Mouse (Mus musculus) MEL-GATA-1-ER (cell line): Measurements from ENCODE around the gene Gm35549.
"Not testable (repeated sequence)": the region's sequence is repeated elsewhere in the genome, so short reads cannot be mapped to it uniquely, and the experiment has no call there.

Source experiments
- DNase-seq: peaks from one replicate; pipeline ENCODE4 v3.0.0-alpha.2; 2012; ENCODE audit warnings: low read depth; ENCODE audit errors: extremely low read depth

The Gm35549 gene

DNA sequence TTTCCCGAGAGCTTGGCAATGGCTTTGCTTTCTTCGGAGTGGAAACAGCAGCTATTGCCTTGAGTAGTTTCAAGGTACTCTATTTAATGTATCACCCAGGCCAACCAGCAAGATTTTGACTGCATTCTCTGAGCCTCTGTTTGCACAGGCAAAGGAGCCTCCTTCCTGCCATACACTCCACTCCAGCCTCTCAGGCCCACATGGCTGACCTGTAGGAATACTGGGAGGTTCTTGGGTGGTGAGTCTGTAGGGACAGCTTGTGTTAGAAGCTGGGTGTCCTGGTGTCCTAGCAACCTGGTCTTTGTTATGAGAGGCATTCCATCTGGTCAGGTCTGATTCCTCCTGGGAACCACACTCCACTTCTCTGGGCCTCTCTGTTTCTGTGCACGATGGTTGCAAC is at the start of gene Gm35549:
Gene Gm35549, minus strand, starts transcription at position 276 of the 400 bp plus-strand sequence.
- DNase-seq: no peak

DNA sequence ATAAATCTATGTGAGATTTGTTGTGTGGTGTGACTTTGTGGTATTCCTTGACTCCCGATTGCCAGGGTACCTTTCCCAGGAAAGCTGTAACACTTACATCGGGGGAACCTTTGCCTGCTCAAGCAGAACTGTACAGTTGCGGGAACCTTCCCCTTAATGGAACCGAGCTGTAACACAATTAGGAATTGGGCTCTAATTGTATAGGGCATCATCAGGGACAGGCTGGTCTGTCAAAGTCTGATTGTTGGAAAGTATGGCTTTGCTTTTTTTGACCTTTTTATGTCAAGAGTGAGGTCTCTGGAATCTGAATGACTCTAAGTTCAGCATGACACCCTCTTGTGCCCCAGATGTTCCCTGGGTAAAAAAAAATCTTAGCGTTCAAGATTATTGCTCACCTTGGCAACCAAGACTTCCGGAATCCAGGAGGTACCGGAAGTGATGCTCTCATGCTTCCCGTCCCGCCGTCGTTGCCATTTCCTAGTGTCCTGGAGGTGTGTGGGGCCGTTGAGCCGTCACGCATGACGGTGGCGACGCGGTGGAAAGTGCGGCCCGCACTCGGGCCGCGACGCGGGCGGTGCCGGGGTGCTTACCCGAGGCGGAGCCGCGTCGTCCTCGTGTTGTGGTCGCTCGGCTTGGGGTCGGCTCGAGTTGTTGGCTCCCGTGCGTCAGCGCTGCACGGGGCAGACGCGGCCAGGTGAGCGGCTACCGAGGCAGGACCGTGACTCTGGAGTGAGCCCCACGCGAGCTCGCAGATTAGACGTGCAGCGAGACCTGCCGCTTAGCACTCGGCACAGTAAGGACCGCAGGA is 42.7 kb upstream of the Gm35549 start:
- DNase-seq: no peak

DNA sequence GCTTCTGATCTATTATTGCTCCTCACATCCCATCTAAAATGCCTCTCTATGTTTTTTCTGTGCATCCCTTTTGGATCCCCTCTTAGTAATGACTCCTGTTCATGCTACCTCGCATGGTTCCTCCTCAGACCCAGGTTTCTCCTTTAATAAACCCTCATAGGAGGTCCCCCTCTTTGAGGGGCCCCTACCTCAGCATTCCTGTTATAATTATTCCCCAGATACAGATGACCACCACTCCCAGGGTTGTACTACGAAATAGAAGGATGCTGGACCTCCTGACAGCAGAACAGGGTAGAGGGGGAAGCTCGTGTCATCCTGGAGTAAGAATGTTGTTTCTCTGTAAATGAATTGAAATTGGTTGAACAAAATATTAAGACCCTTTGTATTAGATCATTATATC is 41.5 kb upstream of the Gm35549 start, which contains the start of gene Zkscan7:
Gene Zkscan7, plus strand, starts transcription at position 301 of the 400 bp plus-strand sequence.
- DNase-seq: no peak

DNA sequence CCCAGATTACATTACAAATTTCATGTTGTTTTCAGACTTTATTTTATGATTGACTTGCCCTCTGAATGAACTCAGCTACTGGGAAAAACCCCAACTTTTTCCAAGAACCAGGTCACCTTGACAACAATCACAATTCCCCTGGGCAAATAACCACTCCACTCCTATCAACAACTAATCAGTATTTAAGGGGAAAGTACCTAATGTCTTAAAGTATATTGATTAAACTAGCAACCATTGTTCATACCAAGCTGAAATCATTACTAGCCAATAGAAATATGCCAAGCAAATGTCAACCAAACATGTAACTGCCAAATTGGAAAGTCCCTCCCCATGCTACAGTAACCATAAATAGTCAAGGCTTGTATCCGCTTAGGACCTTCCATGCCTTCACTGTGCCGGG is 31.3 kb upstream of the Gm35549 start:
- DNase-seq: no peak

DNA sequence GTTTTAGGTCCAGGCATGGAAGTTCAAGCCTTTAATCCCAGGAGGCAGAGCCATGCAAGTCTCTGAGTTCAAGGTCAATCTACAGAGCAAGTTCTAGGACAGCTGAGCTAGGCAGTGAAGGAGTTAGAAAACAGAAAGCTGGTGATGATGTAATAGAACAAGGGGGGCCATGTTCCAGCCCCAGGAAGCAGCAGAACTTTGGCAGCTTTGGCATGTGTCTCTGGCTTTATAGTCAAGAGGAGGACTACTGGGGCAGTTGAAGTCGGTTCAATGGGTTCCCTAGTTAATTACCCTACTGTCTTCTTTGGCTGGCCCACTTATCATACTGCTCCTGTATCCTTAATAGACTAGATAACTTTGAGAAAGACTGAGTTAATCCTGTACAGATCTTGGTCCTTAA is 30.8 kb upstream of the Gm35549 start:
- no peak for DNase-seq

DNA sequence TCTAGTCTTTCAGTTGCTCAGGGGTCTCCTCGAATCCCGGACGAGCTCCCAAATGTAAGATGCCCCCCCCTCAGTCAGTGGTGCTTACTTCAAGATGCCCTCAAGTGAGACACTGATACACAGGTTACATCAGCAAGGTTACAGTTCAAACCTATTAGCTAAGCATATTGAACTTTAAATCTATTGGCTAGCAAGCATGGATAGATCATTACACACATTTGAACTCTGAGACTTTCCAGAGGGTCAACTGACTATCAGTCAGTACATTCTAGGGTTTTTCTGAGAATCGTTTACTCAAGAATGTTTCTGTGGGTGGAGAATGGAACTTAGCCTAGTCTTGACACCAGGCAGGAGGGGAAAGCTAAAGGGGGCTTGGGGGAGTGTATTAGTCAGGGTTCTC is 28.8 kb upstream of the Gm35549 start:
- DNase-seq: no peak

DNA sequence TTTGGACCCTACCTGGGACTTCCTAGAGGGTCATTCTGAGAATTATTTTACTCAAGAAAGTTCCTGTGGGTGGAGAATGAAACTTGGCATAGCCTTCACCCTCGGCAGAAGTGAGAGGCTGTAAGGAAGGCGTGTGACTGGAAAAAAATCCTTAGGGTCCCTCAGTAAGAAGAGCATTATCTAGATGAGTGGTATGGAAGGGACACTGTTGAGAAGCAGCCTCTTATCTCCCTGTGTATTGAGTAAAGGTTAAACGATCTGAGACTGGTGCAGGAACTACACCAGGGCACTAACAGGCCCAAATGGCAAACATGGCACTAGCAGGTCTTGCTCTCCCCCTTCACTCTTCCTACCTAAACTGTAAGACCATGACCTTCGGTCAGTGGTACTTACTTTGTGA is 22.4 kb upstream of the Gm35549 start:
- DNase-seq: no peak

DNA sequence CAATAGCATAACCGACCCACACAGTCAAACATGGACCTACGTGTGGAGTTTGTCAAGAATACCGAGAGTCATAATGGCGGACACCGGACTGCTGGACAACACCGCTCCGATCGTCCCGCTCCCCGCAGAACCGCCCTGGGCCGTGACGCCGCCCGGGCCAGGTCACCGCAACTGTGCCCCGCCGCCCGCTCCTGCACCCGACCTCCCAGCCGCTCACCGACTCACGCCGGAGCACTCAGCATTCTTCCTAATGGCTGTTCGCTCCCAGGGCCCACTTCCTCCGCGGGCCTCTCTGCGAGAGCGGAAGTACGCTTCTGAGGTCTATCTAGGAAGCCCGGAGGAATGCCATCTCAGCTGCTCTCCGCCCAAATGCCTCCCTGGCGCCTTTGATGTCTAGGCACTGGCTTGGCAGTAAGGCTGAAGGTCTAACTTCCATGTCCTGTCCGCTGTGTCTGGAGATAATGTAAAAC is 21.9 kb upstream of the Gm35549 start, which contains the start of gene Zfp445:
Gene Zfp445, minus strand, starts transcription at position 310 of the 470 bp plus-strand sequence.
- peak; percentile 79 for DNase-seq

DNA sequence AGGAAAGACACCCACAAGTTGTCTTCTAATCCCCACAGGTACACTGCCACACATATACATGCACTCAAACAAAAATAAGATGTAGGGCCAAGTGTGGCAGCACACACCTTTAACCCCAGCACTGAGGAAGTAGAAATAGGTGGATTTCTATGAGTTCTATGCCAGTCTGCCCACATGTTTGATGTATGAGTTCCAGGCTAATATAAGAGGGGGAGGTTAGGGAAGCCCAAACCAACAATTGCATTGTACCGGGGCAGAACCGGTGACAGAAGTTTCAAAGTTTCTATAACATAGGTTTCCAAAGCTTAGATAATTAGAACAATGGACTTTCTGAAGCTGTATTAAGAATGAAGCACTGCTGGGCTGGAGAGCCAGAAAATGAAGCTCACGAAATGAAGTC is 21.0 kb upstream of the Gm35549 start:
- no peak for DNase-seq

DNA sequence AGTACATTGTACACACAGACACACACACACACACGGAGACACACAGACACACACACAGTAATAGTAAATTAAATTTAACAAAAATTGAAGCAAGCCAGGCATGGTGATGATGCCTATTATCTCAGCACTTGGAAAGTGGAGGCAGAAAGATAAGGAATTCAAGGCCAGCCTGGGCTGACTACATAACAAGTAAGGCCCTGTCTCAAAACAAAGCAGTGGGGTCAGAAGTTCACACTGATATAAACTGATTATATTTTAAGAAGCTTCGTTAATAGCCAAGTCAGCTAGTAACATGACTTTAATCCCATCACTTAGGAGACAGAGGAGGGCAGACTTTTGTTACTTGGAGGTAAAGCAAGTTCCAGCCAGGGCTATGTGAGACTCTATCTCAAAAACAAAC is 19.9 kb upstream of the Gm35549 start:
- no peak for DNase-seq

DNA sequence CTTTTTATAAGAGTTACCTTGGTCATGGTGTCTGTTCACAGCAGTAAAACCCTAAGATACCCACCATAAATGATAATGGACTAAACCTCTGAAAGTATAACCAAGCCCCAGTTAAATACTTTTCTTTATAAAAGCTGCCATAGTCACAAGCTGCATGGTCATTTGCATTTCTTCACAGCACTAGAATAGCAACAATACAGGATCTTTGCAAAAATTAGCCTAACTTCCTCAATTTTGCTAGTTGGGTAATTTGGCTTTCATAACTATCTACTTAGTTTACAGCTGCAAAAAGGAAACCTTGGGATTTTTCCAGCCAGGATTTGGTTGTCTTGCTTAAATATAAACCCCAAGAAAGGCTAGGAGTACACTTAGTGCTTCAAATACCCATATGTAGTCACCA is 16.9 kb upstream of the Gm35549 start:
- peak; percentile 33 for DNase-seq

DNA sequence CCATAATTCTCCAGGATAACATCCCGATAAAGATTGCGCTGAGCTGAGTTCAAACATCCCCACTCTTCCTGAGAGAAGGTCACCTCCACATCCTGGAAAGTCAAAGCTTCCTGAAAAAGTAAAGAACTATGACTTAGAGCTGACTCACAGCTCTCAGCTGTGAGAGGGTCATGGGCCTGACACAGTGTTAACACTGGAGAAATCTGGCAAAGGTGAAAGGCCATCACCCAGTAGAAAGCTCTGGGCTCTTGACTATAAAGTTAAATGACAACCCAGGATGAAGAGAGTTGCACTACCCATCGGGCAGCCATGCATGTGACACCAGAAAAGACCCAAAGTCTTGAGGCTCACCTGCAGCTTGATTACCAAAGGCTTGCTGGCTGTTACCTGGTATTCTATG is 12.9 kb upstream of the Gm35549 start:
- no peak for DNase-seq

DNA sequence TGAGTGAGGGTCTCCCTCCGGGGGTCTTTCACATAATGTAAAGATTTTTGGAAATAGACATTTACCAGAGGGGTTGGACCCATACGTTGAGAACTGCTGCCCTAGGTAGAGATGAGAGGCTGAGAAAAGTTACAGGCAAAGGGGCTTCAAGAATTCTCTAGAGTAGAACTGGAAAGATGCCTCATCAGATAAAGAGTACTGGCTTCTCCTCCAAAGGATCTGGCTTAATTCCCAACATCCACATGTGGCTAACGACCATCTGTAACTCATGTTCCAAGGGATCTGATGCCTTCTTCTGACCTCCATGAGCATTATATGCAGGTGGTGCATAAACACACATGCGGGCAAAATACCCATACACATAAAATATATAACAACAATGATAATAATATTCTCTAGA is 11.8 kb upstream of the Gm35549 start:
- DNase-seq: no peak

DNA sequence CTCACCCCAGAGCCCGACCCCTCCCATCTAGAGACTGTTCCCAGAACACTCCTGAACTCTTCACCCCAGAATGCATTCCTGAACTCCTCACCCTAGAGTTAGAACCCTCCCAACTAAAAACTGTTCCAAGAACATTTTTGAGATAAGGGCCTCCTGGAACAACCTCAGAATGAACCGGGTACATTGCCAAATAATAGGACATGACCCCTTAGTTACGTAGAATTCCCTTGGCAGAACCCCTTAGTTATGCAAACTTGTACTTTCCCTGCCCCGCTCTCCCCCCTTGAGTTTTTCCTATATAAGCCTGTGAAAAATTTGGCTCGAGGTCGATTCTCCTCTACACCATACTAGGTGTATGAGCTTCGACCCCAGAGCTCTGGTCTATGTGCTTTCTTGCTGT is 11.3 kb upstream of the Gm35549 start:
- not testable (repeated sequence) for DNase-seq

DNA sequence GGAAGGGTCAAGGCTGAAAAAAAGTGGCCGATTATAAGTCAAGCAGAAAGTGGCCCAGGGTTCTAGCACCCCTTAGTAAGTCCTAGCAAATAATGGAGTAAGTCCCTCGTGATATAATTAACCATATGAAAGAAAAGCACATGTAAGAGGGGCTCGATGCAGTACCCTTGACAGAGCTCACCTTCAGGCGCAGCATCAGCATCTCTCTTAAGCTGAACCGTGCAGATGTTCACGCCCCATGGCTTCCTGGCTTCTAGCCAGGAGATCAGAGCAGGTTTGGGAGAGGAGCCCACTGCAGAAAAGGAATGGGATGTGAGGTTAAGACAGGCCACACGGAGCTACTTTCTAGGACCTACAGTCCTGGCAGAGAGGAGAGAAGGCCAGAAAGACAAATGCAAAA is 10.7 kb upstream of the Gm35549 start:
- DNase-seq: no peak

DNA sequence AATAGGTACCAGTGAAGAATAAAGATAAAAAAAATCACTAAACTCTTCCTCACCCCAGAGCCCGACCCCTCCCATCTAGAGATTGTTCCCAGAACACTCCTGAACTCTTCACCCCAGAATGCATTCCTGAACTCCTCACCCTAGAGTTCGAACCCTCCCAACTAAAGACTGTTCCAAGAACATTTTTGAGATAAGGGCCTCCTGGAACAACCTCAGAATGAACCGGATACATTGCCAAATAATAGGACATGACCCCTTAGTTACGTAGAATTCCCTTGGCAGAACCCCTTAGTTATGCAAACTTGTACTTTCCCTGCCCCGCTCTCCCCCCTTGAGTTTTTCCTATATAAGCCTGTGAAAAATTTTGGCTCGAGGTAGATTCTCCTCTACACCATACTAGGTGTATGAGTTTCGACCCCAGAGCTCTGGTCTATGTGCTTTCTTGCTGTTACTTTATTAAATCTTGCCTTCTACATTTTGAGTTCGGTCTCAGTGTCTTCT is 4.0 kb upstream of the Gm35549 start:
- not testable (repeated sequence) for DNase-seq

DNA sequence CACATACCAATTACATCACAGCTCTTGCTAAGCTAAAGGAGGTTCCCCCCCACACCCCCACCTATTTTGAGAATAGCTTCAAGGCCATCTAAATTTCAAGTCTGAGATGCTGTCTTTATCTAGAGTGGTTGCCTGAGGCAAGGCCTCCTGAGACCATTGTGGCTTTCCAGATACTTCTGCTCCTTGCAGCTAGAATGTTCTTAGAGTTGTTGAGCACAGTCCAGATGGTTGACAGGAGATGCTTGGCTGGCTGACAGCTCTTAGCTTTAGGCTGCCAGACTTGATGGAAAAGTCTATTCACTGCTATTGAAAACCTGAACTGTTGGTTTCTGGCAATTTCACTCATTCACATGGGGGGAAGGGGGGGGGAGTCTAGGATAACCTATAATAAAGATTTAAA is 2.3 kb upstream of the Gm35549 start:
- no peak for DNase-seq

DNA sequence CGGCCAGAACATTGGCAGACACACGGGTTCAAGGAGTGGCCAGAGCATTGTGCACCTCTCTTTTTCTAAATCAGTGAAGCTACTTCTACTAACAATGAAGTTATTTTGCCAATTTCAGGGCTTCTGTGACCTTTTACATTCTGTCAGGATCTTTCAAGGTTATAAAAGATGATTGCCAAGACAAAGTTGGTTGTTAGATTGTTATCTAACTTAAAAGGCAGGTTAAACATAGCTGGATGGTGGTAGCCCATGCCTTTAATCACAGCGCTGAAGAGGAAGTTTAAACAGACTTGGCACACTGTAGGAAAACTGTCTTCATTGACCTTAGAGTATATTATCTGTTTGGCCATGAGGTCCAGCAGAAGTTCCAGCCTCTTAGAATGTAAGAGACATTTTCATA is 1.8 kb upstream of the Gm35549 start:
- DNase-seq: no peak

DNA sequence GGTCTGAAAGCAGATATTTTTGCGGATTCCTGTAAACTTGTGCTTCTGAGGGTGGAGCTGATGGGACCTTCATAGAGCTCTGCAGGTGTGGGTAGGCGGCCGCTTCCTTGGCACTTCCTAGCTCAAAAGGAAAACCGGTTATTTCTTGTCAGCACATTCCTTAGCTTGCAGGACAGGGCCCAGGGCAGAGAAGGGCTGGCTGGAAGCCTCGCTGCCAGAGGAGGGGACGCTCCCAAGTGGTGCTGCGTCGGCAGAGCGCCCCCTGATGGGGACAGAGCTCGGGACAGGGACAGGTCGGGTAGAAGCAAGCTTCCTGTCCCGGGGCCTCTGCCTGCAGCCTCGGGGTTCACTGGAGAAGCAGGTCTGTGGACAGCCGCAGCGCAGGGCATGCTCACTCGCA is 6.2 kb downstream of the Gm35549 start:
- no peak for DNase-seq

DNA sequence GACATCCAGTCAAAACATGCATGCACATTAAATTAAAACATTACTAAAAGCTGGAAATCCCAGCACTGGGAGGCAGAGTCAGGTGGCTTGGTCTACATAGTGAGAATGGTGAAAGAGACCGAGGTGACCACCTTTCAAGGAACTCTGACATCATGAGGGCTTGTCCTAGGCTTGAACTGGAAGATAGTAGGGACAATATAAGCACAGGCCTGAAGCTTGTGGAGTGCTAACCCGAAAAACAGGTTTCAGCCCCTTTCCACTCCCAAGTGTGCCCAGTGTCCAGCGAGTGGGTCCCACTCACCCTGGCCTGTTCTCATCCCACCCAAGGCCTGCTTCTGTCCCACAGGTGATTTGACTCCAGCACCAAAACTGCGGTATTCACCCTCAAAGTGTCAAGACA is 6.6 kb downstream of the Gm35549 start:
- DNase-seq: no peak

DNA sequence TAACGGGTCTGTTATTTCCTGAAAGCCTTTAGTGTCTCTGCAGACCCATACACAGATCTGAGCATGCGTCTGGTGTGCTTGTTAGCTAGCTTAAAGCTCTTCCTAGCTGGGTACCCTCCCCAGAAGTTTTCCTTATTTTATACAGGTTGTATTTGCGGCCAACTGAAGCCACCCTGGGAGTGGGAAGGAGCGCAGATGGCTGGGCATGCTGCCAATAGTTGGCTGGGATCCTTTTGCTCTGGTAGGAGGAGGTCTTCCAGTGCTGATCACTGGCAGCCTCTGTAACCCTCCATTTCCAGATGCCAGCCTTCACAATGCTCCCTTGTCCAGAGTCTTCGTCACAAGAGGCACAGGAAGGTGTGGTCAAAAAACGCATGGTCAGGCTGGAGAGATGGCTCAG is 7.0 kb downstream of the Gm35549 start:
- no peak for DNase-seq

DNA sequence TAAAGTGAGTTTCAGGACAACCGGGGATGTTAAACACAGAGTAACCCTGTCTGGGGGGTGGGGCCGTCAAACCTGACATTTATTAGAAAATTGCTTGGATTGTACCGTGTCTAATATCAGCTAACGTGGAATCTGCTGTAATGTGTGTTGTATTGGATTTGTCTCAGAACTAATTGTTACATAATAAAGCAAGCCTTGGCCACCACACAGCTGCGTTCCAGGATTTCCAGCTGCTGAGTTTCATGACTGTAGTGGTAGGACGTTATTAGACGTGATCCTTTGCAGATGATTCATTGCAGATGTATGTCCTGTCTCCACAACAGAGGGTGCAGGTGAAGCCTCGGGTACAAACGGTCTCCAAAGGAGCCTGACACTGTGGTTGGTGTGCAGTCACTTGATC is 7.7 kb downstream of the Gm35549 start:
- DNase-seq: no peak

DNA sequence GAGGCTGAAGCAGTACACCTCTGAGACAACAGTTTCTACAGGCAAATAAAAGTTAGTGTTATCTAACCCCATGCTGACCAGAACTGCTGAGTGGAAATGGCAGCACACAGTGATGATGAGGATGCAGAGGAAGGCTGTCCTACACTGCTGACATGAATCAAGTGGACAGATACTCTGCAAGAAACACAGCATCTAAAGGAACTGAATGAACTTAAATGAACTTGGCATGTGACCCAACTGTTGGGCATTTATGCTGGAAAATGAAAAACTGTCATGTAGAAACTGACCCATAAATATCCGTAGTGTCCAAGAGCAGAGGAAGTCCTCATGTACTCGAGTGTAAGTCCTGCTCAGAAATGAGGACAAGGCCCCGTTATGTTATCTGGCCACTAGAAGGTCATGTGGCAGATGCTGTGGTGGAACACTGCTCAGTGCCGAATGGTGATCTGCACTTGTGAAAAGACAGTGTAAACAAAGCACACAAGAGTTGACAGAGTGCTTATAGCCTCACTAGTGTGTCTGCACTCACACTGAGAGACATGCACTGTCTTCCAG is 13.9 kb downstream of the Gm35549 start:
- no peak for DNase-seq
